Mouse (Mus musculus) adrenal gland, postnatal 36 days (tissue): ENCODE results near the gene Asic2. TPM values are rescaled to one million over a fixed set of nuclear protein-coding genes. Genes with fewer than 3 reads are reported as not detected.

Experiments
- DNase-seq, 2 experiments: peaks; one replicate each; pipeline ENCODE4 v3.0.0; 2021; ENCODE audit warnings: mixed read lengths in 1 of 2
- total RNA-seq, 2 experiments: library from RNA; stranded (reverse); gene quantifications; 2 replicates each; pipeline ENCODE4 v1.2.3; 2021

Asic2 gene
- total RNA-seq, 2 experiments from 2014 or later: 1.7 TPM

GRCm38 (mm10) chr11:81738995-81739394, 229.3 kb downstream of the Asic2 start:
- no peak for DNase-seq

GRCm38 (mm10) chr11:81737777-81738176, 230.5 kb downstream of the Asic2 start:
- no peak for DNase-seq

GRCm38 (mm10) chr11:81722071-81722470, 246.2 kb downstream of the Asic2 start:
- no peak for DNase-seq

- no peak for DNase-seq
Observed at GRCm38 (mm10) chr11:81714801-81715200, 253.5 kb downstream of the Asic2 start.

- no peak for DNase-seq
Observed at GRCm38 (mm10) chr11:81706996-81707395, 261.3 kb downstream of the Asic2 start.

- DNase-seq: peak; percentile 30 to 32
Observed at GRCm38 (mm10) chr11:81698008-81698407, 270.2 kb downstream of the Asic2 start.

- no peak for DNase-seq
Observed at GRCm38 (mm10) chr11:81695501-81695900, 272.8 kb downstream of the Asic2 start.

GRCm38 (mm10) chr11:81680511-81680910, 287.7 kb downstream of the Asic2 start:
- no peak for DNase-seq

- DNase-seq: no peak
Observed at GRCm38 (mm10) chr11:81671724-81672123, 296.5 kb downstream of the Asic2 start.

GRCm38 (mm10) chr11:81670436-81670835, 297.8 kb downstream of the Asic2 start:
- no peak for DNase-seq

GRCm38 (mm10) chr11:81658850-81659249, 309.4 kb downstream of the Asic2 start:
- no peak for DNase-seq

- no peak for DNase-seq
Observed at GRCm38 (mm10) chr11:81657121-81657520, 311.1 kb downstream of the Asic2 start.

- DNase-seq: no peak
Observed at GRCm38 (mm10) chr11:81647828-81648227, 320.4 kb downstream of the Asic2 start.

GRCm38 (mm10) chr11:81645549-81645948, 322.7 kb downstream of the Asic2 start:
- no peak for DNase-seq

- no peak for DNase-seq
Observed at GRCm38 (mm10) chr11:81636356-81636755, 331.9 kb downstream of the Asic2 start.

GRCm38 (mm10) chr11:81634360-81635350, 333.6 kb downstream of the Asic2 start:
- DNase-seq: peak; percentile 24 to 57

- DNase-seq: no peak
Observed at GRCm38 (mm10) chr11:81625199-81625598, 343.1 kb downstream of the Asic2 start.

GRCm38 (mm10) chr11:81620516-81620915, 347.7 kb downstream of the Asic2 start:
- DNase-seq: no peak

- DNase-seq: no peak
Observed at GRCm38 (mm10) chr11:81616437-81616836, 351.8 kb downstream of the Asic2 start.

GRCm38 (mm10) chr11:81613869-81614620, 354.2 kb downstream of the Asic2 start:
- no peak for DNase-seq

- DNase-seq: peak; percentile 71 to 83
Observed at GRCm38 (mm10) chr11:81612798-81613540, 355.3 kb downstream of the Asic2 start.
